Mouse (Mus musculus): Measurements from ENCODE around the gene Syn2.

- TF ChIP-seq GATA1 (IDR thresholded peaks at IDR 0.05; ENCODE audit: borderline replicate concordance, low read length) (no peak), POLR2AphosphoS5 (IDR thresholded peaks at IDR 0.05; ENCODE audit: insufficient replicate concordance, low read depth, low read length) (no peak), CTCF (IDR thresholded peaks at IDR 0.05; ENCODE audit: low read depth, low read length) (no peak)
Measured at GRCm38 (mm10) chr6:115330964-115331363, 196.3 kb downstream of the Syn2 start.

Data from G1E (cell line).